Mouse (Mus musculus): ENCODE measurements around the gene Nsun3.

- TF ChIP-seq CTCF (IDR thresholded peaks at IDR 0.05; ENCODE audit: low read depth) (no peak), EP300 (IDR thresholded peaks at IDR 0.05; ENCODE audit: low read depth) (no peak)
Observed at GRCm38 (mm10) chr16:62690436-62690835, 96.2 kb downstream of the Nsun3 start.
